Mouse (Mus musculus): ENCODE results near the gene Hoxa6. TPM values are rescaled to one million over a fixed set of nuclear protein-coding genes. Genes with fewer than 3 reads are reported as not detected.

Gene Hoxa6
- total and polyA plus RNA-seq, 2 experiments from 2014 or later: 6.0 to 12.3 TPM

DNA sequence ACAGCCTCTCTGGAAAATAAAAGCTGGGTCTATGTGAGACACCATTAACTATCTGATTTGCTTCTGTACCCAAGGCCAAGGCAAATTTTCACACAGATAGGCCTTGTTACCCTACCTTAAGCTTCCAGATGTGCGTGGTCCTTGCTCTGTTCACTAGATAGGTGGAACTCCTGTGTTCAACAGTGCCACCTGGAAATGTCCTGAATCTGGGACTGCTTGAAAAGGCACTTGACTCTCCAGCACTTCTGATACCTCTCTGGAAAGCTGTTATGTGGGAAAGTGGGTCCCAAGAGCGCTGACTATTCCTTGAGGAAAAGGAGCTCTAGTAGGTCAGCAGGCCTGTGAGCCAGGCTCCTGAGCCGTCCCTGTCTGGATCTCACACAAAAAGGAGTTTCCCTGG, 28.3 kb upstream of the Hoxa6 start:
- no peak for DNase-seq (ENCODE audit: low spot score)
- ATAC-seq: no peak
- WGBS: 7% methylated on average over 3 of the region's 3 CpGs
- H3K9ac ChIP-seq (replicated peaks; ENCODE audit: low read length): no peak overlapping the region
- H3K4me2 ChIP-seq (ENCODE audit: low read depth, low read length): no peak overlapping the region
- H3K36me3 ChIP-seq (ENCODE audit: insufficient read depth, low read length): no peaks in the 10 kb centered on the region
- no peak overlapping the region for H3K4me3 ChIP-seq (ENCODE audit: low read length)
- peaks cover 99% of the 10 kb centered on the region for H3K27me3 ChIP-seq (ENCODE audit: insufficient read depth, low read length)
- TF ChIP-seq CTCF (IDR thresholded peaks at IDR 0.05; ENCODE audit: low read depth): no peak
- no peaks in the 10 kb centered on the region for H3K9me3 ChIP-seq (ENCODE audit: low read length)
- no peak overlapping the region for H3K27ac ChIP-seq
- no peaks in the 10 kb centered on the region for H3K4me1 ChIP-seq (ENCODE audit: insufficient read depth, low read length)

DNA sequence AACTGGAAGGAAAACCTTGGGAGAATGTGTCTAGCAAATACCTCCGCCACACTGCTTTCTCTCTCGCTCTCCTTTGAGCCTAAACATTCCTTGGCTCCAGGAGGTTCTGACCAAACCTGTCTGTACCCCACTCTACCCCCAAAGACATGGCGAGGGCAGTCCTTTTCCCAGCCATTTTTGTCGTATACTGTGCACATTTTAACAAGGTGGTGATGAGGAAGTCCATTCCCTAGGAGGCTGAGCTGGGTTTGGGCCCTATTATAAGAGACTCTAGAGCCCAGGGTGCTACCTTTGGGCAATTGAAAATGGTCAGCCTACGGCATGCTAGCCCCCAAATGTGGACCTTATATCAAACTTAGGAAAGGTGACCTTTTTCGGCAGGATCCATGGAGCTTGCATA, 27.3 kb upstream of the Hoxa6 start:
- Histone ChIP-seq H3K27me3 (ENCODE audit: insufficient read depth, low read length) (peaks cover 97% of the 10 kb centered on the region), H3K36me3 (ENCODE audit: insufficient read depth, low read length) (no peaks in the 10 kb centered on the region), H3K9ac (replicated peaks; ENCODE audit: low read length) (no peak overlapping the region), H3K4me3 (ENCODE audit: low read length) (no peak overlapping the region), H3K27ac (no peak overlapping the region), H3K9me3 (ENCODE audit: low read length) (no peaks in the 10 kb centered on the region), H3K4me1 (ENCODE audit: insufficient read depth, low read length) (no peaks in the 10 kb centered on the region), H3K4me2 (ENCODE audit: low read depth, low read length) (no peak overlapping the region)
- WGBS: 16% methylated on average over 6 of the region's 6 CpGs
- TF ChIP-seq CTCF (IDR thresholded peaks at IDR 0.05; ENCODE audit: low read depth): no peak
- ATAC-seq (no peak), DNase-seq (ENCODE audit: low spot score) (no peak)

DNA sequence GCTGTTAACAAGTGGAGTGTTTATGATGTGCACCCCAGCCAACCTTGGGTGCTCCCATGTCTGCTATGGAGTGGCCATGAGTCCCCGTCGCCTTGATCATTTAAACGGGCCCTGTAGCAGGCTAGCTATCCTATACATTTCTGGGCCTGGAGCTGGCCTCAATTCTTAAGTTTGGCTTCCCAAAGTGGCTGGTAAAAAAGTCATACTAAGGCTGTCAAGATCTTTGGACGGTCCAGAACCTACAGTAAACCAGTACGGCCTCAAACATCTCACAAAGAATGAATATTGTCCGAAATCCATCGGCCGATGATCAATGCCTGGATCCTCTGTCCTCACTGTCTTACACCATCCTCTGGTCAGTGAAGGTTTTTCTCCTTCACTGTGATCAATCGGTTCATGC, 26.7 kb upstream of the Hoxa6 start:
- Histone ChIP-seq H3K4me2 (ENCODE audit: low read depth, low read length) (no peak overlapping the region), H3K27ac (no peak overlapping the region)

DNA sequence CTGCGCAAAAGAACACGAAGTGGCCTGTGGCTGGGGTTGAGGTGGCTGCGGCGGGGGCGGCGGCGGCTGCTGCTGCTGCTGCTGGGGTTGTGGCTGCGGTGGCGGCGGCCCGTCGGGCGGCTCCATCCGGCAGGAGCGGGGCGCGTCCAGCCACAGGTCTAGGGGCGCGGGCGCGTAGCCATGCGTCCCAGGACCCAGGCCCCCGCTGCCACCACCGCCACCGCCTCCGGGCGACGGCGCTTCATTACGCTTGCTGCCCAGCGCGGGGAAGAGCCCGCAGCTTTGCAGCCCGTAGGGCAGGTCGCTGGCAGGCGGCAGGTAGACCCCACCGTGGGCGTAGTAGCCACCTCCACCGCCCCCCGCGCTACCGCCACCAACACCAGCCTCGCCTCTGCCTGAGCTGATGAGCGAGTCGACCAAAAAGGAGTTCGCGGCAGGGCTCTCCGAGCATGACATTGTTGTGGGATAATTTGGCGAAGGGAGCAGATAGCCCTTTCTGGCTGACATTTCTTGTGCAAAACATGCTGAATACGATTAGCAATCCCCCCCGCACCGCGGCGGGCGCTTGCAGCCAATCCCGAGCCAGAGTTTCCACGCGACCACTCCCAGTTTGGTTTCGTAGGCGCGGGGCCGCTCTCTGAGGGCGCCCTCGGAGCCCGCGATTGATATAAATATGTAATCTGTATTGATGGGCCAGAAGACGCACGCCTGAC, 26.1 kb upstream of the Hoxa6 start:
- Histone ChIP-seq H3K4me2 (ENCODE audit: low read depth, low read length) (no peak overlapping the region), H3K4me3 (ENCODE audit: low read length) (no peak overlapping the region), H3K9me3 (ENCODE audit: low read length) (no peaks in the 10 kb centered on the region), H3K9ac (replicated peaks; ENCODE audit: low read length) (no peak overlapping the region), H3K27me3 (ENCODE audit: insufficient read depth, low read length) (peaks cover 97% of the 10 kb centered on the region), H3K36me3 (ENCODE audit: insufficient read depth, low read length) (no peaks in the 10 kb centered on the region), H3K27ac (no peak overlapping the region), H3K4me1 (ENCODE audit: insufficient read depth, low read length) (no peaks in the 10 kb centered on the region)
- ATAC-seq: no peak
- DNase-seq (ENCODE audit: low spot score): no peak
- TF ChIP-seq CTCF (IDR thresholded peaks at IDR 0.05; ENCODE audit: low read depth): no peak
- WGBS: 2% methylated on average over 68 of the region's 68 CpGs

More for the DNA sequence above, 26.7 kb upstream of the Hoxa6 start:
- ATAC-seq (no peak), DNase-seq (ENCODE audit: low spot score) (no peak)
- 32% methylated on average over 9 of the region's 9 CpGs for whole genome bisulfite sequencing
- no peak overlapping the region for H3K9ac ChIP-seq (replicated peaks; ENCODE audit: low read length)
- no peak for TF ChIP-seq CTCF (IDR thresholded peaks at IDR 0.05; ENCODE audit: low read depth)
- no peak overlapping the region for H3K4me3 ChIP-seq (ENCODE audit: low read length)
- peaks cover 97% of the 10 kb centered on the region for H3K27me3 ChIP-seq (ENCODE audit: insufficient read depth, low read length)
- no peaks in the 10 kb centered on the region for H3K36me3 ChIP-seq (ENCODE audit: insufficient read depth, low read length)
- no peaks in the 10 kb centered on the region for H3K9me3 ChIP-seq (ENCODE audit: low read length)
- no peaks in the 10 kb centered on the region for H3K4me1 ChIP-seq (ENCODE audit: insufficient read depth, low read length)

DNA sequence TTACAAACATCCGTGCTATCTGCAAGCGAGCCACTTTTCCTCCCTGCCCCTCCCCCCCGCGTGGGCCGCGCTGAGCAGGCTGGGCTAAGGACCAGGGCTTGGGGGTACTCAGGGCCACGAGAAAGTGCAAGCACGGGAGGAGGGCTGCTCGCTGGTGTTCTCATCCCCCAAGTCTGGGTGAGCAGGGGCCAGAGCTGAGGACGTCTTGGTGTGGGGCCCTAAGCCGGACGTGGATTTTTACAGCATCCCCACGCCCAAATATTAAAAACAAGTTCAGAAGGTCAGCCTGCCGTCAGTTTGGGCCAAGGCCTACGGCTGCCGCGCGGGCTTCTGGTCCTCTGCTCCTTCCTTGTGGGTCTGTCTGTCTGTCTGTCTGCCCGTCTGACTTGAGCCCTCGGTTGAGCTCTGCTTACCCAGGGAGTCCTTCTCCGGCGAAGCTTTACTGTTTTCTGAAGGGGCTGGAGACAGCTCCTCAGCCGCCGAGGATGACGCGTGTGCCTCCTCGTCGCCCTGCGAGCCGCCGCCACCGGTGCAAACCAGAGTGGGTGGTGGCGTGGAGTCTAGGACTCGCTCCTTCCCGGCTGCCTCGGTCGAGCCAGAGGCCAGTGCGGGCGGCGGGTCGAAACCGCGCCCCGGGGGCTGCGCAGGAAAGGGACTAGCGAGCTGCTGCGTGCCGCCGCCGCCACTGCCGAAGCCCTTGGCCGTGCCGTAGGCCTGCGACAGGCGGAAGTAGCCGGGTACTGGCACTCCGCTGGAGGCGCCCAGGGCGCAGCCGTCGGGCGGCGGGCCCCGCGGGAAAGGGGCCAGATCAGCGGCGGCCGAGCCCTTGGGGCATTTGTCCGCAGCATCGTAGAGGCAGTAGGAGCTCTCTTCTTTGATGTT, 25.3 kb upstream of the Hoxa6 start:
- Histone ChIP-seq H3K27ac (no peak overlapping the region), H3K9ac (replicated peaks; ENCODE audit: low read length) (no peak overlapping the region), H3K27me3 (ENCODE audit: insufficient read depth, low read length) (peaks cover 96% of the 10 kb centered on the region), H3K4me3 (ENCODE audit: low read length) (no peak overlapping the region), H3K9me3 (ENCODE audit: low read length) (no peaks in the 10 kb centered on the region), H3K4me1 (ENCODE audit: insufficient read depth, low read length) (no peaks in the 10 kb centered on the region), H3K4me2 (ENCODE audit: low read depth, low read length) (no peak overlapping the region), H3K36me3 (ENCODE audit: insufficient read depth, low read length) (no peaks in the 10 kb centered on the region)
- no peak for ATAC-seq
- TF ChIP-seq CTCF (IDR thresholded peaks at IDR 0.05; ENCODE audit: low read depth): no peak
- 1% methylated on average over 70 of the region's 70 CpGs for WGBS
- no peak for DNase-seq (ENCODE audit: low spot score)

DNA sequence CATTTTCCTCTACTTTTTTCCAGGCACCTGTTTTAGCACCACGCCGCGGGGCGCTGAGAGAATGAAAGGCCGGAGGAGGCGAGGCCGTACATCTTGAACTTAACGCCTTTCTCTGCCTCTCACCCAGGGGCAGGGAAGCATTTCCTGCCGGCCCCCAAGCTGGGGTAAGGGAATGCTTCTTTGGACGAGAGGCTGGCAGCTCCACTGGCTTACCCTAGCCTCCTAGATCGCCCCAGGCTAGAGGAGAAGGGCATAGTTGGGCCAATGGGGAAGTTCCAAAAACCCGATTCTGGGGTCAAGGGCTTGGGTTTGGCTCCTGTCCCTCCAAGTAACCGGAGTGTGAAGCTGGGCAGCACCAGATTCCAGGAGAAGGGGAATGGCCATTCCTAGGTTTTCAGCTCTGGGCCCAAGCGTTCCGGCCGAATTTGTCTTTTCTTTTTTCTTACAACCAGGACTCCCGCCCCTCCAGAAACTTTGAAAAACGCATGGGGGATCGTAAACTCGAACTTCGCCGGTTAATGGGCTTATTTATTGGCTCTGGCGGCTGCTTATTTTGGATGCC, 24.5 kb upstream of the Hoxa6 start:
- Histone ChIP-seq H3K9me3 (ENCODE audit: low read length) (no peaks in the 10 kb centered on the region), H3K4me3 (ENCODE audit: low read length) (no peak overlapping the region), H3K36me3 (ENCODE audit: insufficient read depth, low read length) (no peaks in the 10 kb centered on the region), H3K9ac (replicated peaks; ENCODE audit: low read length) (no peak overlapping the region), H3K27ac (no peak overlapping the region), H3K4me2 (ENCODE audit: low read depth, low read length) (no peak overlapping the region), H3K4me1 (ENCODE audit: insufficient read depth, low read length) (no peaks in the 10 kb centered on the region), H3K27me3 (ENCODE audit: insufficient read depth, low read length) (peaks cover 94% of the 10 kb centered on the region)
- DNase-seq (ENCODE audit: low spot score) (no peak), ATAC-seq (no peak)
- no peak for TF ChIP-seq CTCF (IDR thresholded peaks at IDR 0.05; ENCODE audit: low read depth)
- 2% methylated on average over 23 of the region's 23 CpGs for WGBS
